Mouse (Mus musculus) kidney, embryonic 16.5 days (tissue): Measurements from ENCODE around the gene Rnf157. TPM values are rescaled to one million over a fixed set of nuclear protein-coding genes. Genes with fewer than 3 reads are reported as not detected.

Experiments
- polyA plus RNA-seq: library from polyadenylated mRNA; unstranded; fragments of >200 nt; fragmentation: Nextera tagmentation; extraction: Ambion mirVana; gene quantifications from 2 replicates; pipeline ENCODE4 v1.2.1, GENCODE M21; 2015

Gene Rnf157
- polyA plus RNA-seq, 1 experiment from 2014 or later, result 6.1 TPM

Other genes starting within 250 kb of the Rnf157 start
- 38.7 and 45.6 TPM in 2 replicates for gene Fbf1, start 244.9 kb downstream of the Rnf157 start, polyA plus RNA-seq
- 85.0 and 85.9 TPM in 2 replicates for gene Ten1, start 214.2 kb downstream of the Rnf157 start, polyA plus RNA-seq
- 46.1 and 48.8 TPM in 2 replicates for gene Acox1, start 214.0 kb downstream of the Rnf157 start, polyA plus RNA-seq
- gene Evpl, start 175.0 kb downstream of the Rnf157 start, polyA plus RNA-seq, result 3.5 and 4.1 TPM in 2 replicates
- gene Srp68, start 138.8 kb downstream of the Rnf157 start, polyA plus RNA-seq, result 95.9 and 96.7 TPM in 2 replicates
- gene Galr2, start 132.1 kb downstream of the Rnf157 start, polyA plus RNA-seq, result 0.14 and 0.19 TPM in 2 replicates
- gene Exoc7, start 105.8 kb downstream of the Rnf157 start, polyA plus RNA-seq, result 71.5 and 72.5 TPM in 2 replicates
- 2.7 and 3.5 TPM in 2 replicates for gene Foxj1, start 77.6 kb downstream of the Rnf157 start, polyA plus RNA-seq
- 51.2 and 51.4 TPM in 2 replicates for gene Ubald2, start 21.1 kb upstream of the Rnf157 start, polyA plus RNA-seq
- gene Qrich2, start 53.2 kb upstream of the Rnf157 start, polyA plus RNA-seq, result 0.15 and 0.32 TPM in 2 replicates
- 217 and 226 TPM in 2 replicates for gene Prpsap1, start 81.2 kb upstream of the Rnf157 start, polyA plus RNA-seq
- 5.8 and 5.9 TPM in 2 replicates for gene Sphk1, start 117.9 kb upstream of the Rnf157 start, polyA plus RNA-seq
- 5.8 and 6.4 TPM in 2 replicates for gene Ube2o, start 168.4 kb upstream of the Rnf157 start, polyA plus RNA-seq
- gene Aanat, start 173.4 kb upstream of the Rnf157 start, polyA plus RNA-seq, result not detected in 2 replicates
- gene Rhbdf2, start 214.0 kb upstream of the Rnf157 start, polyA plus RNA-seq, result 11.4 and 12.8 TPM in 2 replicates
- gene Prcd, start 240.5 kb upstream of the Rnf157 start, polyA plus RNA-seq, result 1.3 and 1.5 TPM in 2 replicates
- gene Cygb, start 241.3 kb upstream of the Rnf157 start, polyA plus RNA-seq, result 17.0 and 17.5 TPM in 2 replicates